Mouse (Mus musculus) liver (tissue): ENCODE results near the gene Ccn5.

ENCODE experiments used
- DNase-seq: peaks from one replicate; pipeline ENCODE4 v3.0.0-alpha.2; 2020; ENCODE audit warnings: mixed read lengths

The Ccn5 gene

GRCm38 (mm10) chr2:163857233-163857632 is 36.6 kb downstream of the Ccn5 start:
- DNase-seq: no peak

- DNase-seq: no peak
These were observed 37.7 kb downstream of the Ccn5 start for GRCm38 (mm10) chr2:163858254-163858947.

GRCm38 (mm10) chr2:163865311-163865710 is 44.6 kb downstream of the Ccn5 start:
- DNase-seq: no peak

- DNase-seq: no peak
These were observed 45.4 kb downstream of the Ccn5 start for GRCm38 (mm10) chr2:163866061-163866460.

- DNase-seq: no peak
These were observed 49.1 kb downstream of the Ccn5 start for GRCm38 (mm10) chr2:163869783-163870182.

- no peak for DNase-seq
These were observed 50.6 kb downstream of the Ccn5 start for GRCm38 (mm10) chr2:163871266-163871665.

GRCm38 (mm10) chr2:163871906-163872305 is 51.2 kb downstream of the Ccn5 start:
- no peak for DNase-seq

GRCm38 (mm10) chr2:163874877-163875276 is 54.2 kb downstream of the Ccn5 start:
- no peak for DNase-seq

GRCm38 (mm10) chr2:163875484-163875883 is 54.8 kb downstream of the Ccn5 start:
- no peak for DNase-seq

- no peak for DNase-seq
These were observed 56.3 kb downstream of the Ccn5 start for GRCm38 (mm10) chr2:163876830-163877498.

- no peak for DNase-seq
These were observed 60.2 kb downstream of the Ccn5 start for GRCm38 (mm10) chr2:163880891-163881290.
